Mouse (Mus musculus) myocyte (in vitro differentiated cells): Measurements from ENCODE around the gene Acap3.

ENCODE experiments used
- E2F4 ChIP-seq: IDR thresholded peaks from one replicate; pipeline ENCODE4 v1.6.1; 2011; ENCODE audit warnings: mild to moderate bottlenecking, control low read depth, moderate library complexity; ENCODE audit not compliant: insufficient read depth
- MYOD1 ChIP-seq, 3 experiments: IDR thresholded peaks; one replicate each; pipeline ENCODE4 v1.6.1; 2011; ENCODE audit warnings: control low read depth in 2 of 3, low read depth in 2 of 3, mild to moderate bottlenecking in 2 of 3, moderate library complexity in 1 of 3; ENCODE audit not compliant: insufficient read length in 2 of 3, control insufficient read depth in 1 of 3
- MYOG ChIP-seq, 3 experiments: IDR thresholded peaks; one replicate each; pipeline ENCODE4 v1.6.1; 2011; ENCODE audit warnings: control low read depth in 2 of 3, low read depth in 2 of 3, mild to moderate bottlenecking in 2 of 3; ENCODE audit not compliant: insufficient read length in 2 of 3, control insufficient read depth in 1 of 3, insufficient read depth in 1 of 3

- no peak for TF ChIP-seq MYOD1 (IDR thresholded peaks at IDR 0.05; ENCODE audit: control insufficient read depth in 1 of 3, insufficient read length in 2 of 3, low read depth in 2 of 3)
- no peak for TF ChIP-seq MYOG (IDR thresholded peaks at IDR 0.05; ENCODE audit: control insufficient read depth in 1 of 3, insufficient read depth in 1 of 3, insufficient read length in 2 of 3, low read depth in 2 of 3)
- TF ChIP-seq E2F4, result no peak
These were observed at the start of gene Acap3, which contains the start of gene Pusl1 for GRCm38 (mm10) chr4:155891551-155892001.
